ENCODE assay signal across 13 mouse cellular contexts in genomic region chr9:68254218-68254617, GRCm38 (mm10).
A peak's percentile ranks its signal among the peaks of the same experiment; 100 is the strongest.
DNase-seq lines count a peak whose midpoint lies in the region; ATAC-seq and TF ChIP-seq lines count a peak whose summit lies in the region.
"Had no signal": no experiment of that assay in that cellular context is flagged by ENCODE, and none has a peak within 500 bp of the region (broad histone marks: within the 10 kb centered on the region; RNA-seq: fewer than 3 reads in every experiment).

No protein-coding gene starts in this region.

- no peak overlapping the region for H3K4me2 ChIP-seq in intestine, postnatal 0 days (replicated peaks; ENCODE audit: low read depth)
- H3K4me2 ChIP-seq in intestine, embryonic 15.5 days (replicated peaks), result no peak overlapping the region
- H3K4me2 ChIP-seq in lung, embryonic 14.5 days, result no peak overlapping the region
- no peak overlapping the region for H3K4me2 ChIP-seq in limb, embryonic 11.5 days (ENCODE audit: low read depth, severe bottlenecking)
- H3K4me2 ChIP-seq: hindbrain, embryonic 13.5 days had no signal

- H3K9me3 ChIP-seq in intestine, postnatal 0 days (ENCODE audit: control insufficient read depth), result no peaks in the 10 kb centered on the region
- no peaks in the 10 kb centered on the region for H3K9me3 ChIP-seq in intestine, embryonic 15.5 days
- no peaks in the 10 kb centered on the region for H3K9me3 ChIP-seq in lung, embryonic 14.5 days (ENCODE audit: low read depth, low read length)
- H3K9me3 ChIP-seq in limb, embryonic 11.5 days (ENCODE audit: control insufficient read depth, low read length), result no peaks in the 10 kb centered on the region
- H3K9me3 ChIP-seq: hindbrain, embryonic 13.5 days had no signal

- no peak for ATAC-seq in intestine, postnatal 0 days
- ATAC-seq in intestine, embryonic 15.5 days, result no peak
- no peak for ATAC-seq in lung, embryonic 14.5 days (ENCODE audit: insufficient read depth)
- no peak for ATAC-seq in limb, embryonic 11.5 days (ENCODE audit: insufficient number of reproducible peaks, low FRiP score, low TSS enrichment, low read depth)

- H3K9ac ChIP-seq in intestine, postnatal 0 days (ENCODE audit: low read depth, low read length), result no peak overlapping the region
- no peak overlapping the region for H3K9ac ChIP-seq in intestine, embryonic 15.5 days
- no peak overlapping the region for H3K9ac ChIP-seq in lung, embryonic 14.5 days
- H3K9ac ChIP-seq in limb, embryonic 11.5 days (ENCODE audit: low read length), result no peak overlapping the region
- H3K9ac ChIP-seq: hindbrain, embryonic 13.5 days had no signal

- peak; percentile 31 for DNase-seq in adrenal gland, postnatal 14 days
- no peak for DNase-seq in adrenal gland, adult 2 months
- DNase-seq in lung, embryonic 14.5 days, result no peak
- DNase-seq in lung, postnatal 14 days, result no peak
- DNase-seq in limb, embryonic 11.5 days (ENCODE audit: low spot score), result peak; percentile 24
- DNase-seq in ovary, postnatal 14 days (ENCODE audit: low spot score), result no peak
- DNase-seq: lung, adult 18-20 months; thymus, postnatal 14 days had no signal

- no peak overlapping the region for H3K27ac ChIP-seq in intestine, postnatal 0 days (ENCODE audit: low read depth, low read length)
- H3K27ac ChIP-seq in intestine, embryonic 15.5 days, result no peak overlapping the region
- no peak overlapping the region for H3K27ac ChIP-seq in lung, embryonic 14.5 days (ENCODE audit: low read depth)
- H3K27ac ChIP-seq in limb, embryonic 11.5 days (replicated peaks; ENCODE audit: low read depth, low read length), result no peak overlapping the region
- H3K27ac ChIP-seq: hindbrain, embryonic 13.5 days had no signal

- H3K4me3 ChIP-seq in intestine, postnatal 0 days (ENCODE audit: low read depth, low read length), result no peak overlapping the region
- no peak overlapping the region for H3K4me3 ChIP-seq in intestine, embryonic 15.5 days (replicated peaks)
- H3K4me3 ChIP-seq in lung, embryonic 14.5 days (ENCODE audit: low read depth, low read length), result no peak overlapping the region
- H3K4me3 ChIP-seq in limb, embryonic 11.5 days (ENCODE audit: low read depth, low read length), result no peak overlapping the region
- H3K4me3 ChIP-seq: hindbrain, embryonic 13.5 days; megakaryocyte, embryonic 14.5 days had no signal

- WGBS in intestine, postnatal 0 days, result 51% methylated on average over 3 of the region's 3 CpGs
- WGBS in intestine, embryonic 15.5 days, result 48% methylated on average over 3 of the region's 3 CpGs
- 49% methylated on average over 3 of the region's 3 CpGs for WGBS in lung, embryonic 14.5 days
- 59% methylated on average over 3 of the region's 3 CpGs for WGBS in limb, embryonic 11.5 days

- H3K27me3 ChIP-seq in intestine, postnatal 0 days (replicated peaks; ENCODE audit: control insufficient read depth, insufficient read depth, low read length), result no peaks in the 10 kb centered on the region
- no peaks in the 10 kb centered on the region for H3K27me3 ChIP-seq in intestine, embryonic 15.5 days (replicated peaks)
- no peaks in the 10 kb centered on the region for H3K27me3 ChIP-seq in lung, embryonic 14.5 days (ENCODE audit: insufficient read depth, low read length)
- no peaks in the 10 kb centered on the region for H3K27me3 ChIP-seq in limb, embryonic 11.5 days (ENCODE audit: control insufficient read depth, insufficient read depth, low read length)
- H3K27me3 ChIP-seq: hindbrain, embryonic 13.5 days; megakaryocyte, embryonic 14.5 days had no signal

- H3K4me1 ChIP-seq in intestine, postnatal 0 days (replicated peaks; ENCODE audit: control insufficient read depth, insufficient read depth, low read length), result no peaks in the 10 kb centered on the region
- H3K4me1 ChIP-seq in intestine, embryonic 15.5 days (replicated peaks), result no peaks in the 10 kb centered on the region
- no peaks in the 10 kb centered on the region for H3K4me1 ChIP-seq in lung, embryonic 14.5 days (ENCODE audit: insufficient read depth)
- H3K4me1 ChIP-seq in limb, embryonic 11.5 days (ENCODE audit: control insufficient read depth, insufficient read depth, low read length), result no peaks in the 10 kb centered on the region
- H3K4me1 ChIP-seq: hindbrain, embryonic 13.5 days; megakaryocyte, embryonic 14.5 days had no signal

- TF ChIP-seq CTCF in intestine, postnatal 0 days (IDR thresholded peaks at IDR 0.05; ENCODE audit: low read depth), result peak; percentile 56
- TF ChIP-seq CTCF in lung, embryonic 14.5 days (IDR thresholded peaks at IDR 0.05; ENCODE audit: low read depth), result peak; percentile 53

- no peaks in the 10 kb centered on the region for H3K36me3 ChIP-seq in intestine, postnatal 0 days (ENCODE audit: control insufficient read depth, insufficient read depth)
- no peaks in the 10 kb centered on the region for H3K36me3 ChIP-seq in intestine, embryonic 15.5 days
- H3K36me3 ChIP-seq in lung, embryonic 14.5 days (ENCODE audit: insufficient read depth), result no peaks in the 10 kb centered on the region
- no peaks in the 10 kb centered on the region for H3K36me3 ChIP-seq in limb, embryonic 11.5 days (ENCODE audit: control insufficient read depth, insufficient read depth, low read length)
- H3K36me3 ChIP-seq: G1E; hindbrain, embryonic 13.5 days had no signal

Comparison
In these comparisons a context has a peak if more than half of its experiments do, and no peak if none do; other contexts are left out.
1. DNase-seq: peak in adrenal gland, postnatal 14 days (single experiment) and limb, embryonic 11.5 days (single experiment); none in adrenal gland, adult 2 months (single experiment), lung, embryonic 14.5 days (single experiment), lung, postnatal 14 days (single experiment) and ovary, postnatal 14 days (single experiment).